Mouse (Mus musculus) layer of hippocampus, adult 2 months (tissue): Measurements from ENCODE around the gene Acbd6. TPM values are rescaled to one million over a fixed set of nuclear protein-coding genes. Genes with fewer than 3 reads are reported as not detected.

Experiments
- DNase-seq, 2 experiments: peaks; one replicate each; pipeline ENCODE4 v3.0.0; 2022; ENCODE audit warnings: low spot score in 2 of 2
- H3K27ac ChIP-seq: fragments of 200-600 bp; 2 replicates; pipeline ENCODE4 v1.8.1; 2022
- H3K4me3 ChIP-seq: fragments of 200-600 bp; 2 replicates; pipeline ENCODE4 v1.8.1; 2022; ENCODE audit warnings: mild to moderate bottlenecking
- CTCF ChIP-seq: fragments of 200-600 bp; conservative IDR thresholded peaks from 2 replicates; pipeline ENCODE4 v1.8.1; 2022; ENCODE audit warnings: antibody characterized with exemption, mild to moderate bottlenecking, moderate library complexity
- total RNA-seq, 2 experiments: library from RNA; stranded (reverse); gene quantifications; 2 replicates each; pipeline ENCODE4 v1.2.3; 2021

Gene Acbd6
- total RNA-seq, 2 experiments from 2014 or later = 88.1 to 90.1 TPM

GRCm38 (mm10) chr1:155636648-155637047 lies 78.7 kb downstream of the Acbd6 start:
- no peak for TF ChIP-seq CTCF
- Histone ChIP-seq H3K27ac (no peak overlapping the region), H3K4me3 (no peak overlapping the region)
- DNase-seq = no peak

DNA sequence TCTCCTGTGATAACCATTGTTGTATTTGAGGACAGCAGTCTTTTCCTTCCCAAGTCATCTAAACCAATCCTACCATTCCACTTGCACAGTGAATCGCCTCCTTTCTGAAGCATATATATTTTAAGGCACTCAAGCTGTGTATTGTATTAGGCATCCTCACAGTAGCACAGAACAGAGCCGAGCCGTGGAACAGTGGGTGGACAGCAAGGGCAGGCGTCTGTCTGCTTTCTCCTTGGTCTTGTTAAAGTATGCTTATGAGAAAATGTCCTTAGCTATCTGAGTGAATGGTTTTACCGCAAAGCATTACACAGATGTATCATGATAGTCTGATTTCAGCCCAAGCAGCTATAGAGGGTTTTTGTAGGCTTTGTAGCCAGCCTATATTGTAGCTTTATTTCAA lies 87.9 kb downstream of the Acbd6 start:
- peak overlapping the region; percentile 9; the same call in 1 of the 2 replicates for H3K27ac ChIP-seq
- no peak for TF ChIP-seq CTCF
- DNase-seq = no peak
- no peak overlapping the region for H3K4me3 ChIP-seq

- DNase-seq = no peak
- TF ChIP-seq CTCF = no peak
These were observed 88.7 kb downstream of the Acbd6 start for GRCm38 (mm10) chr1:155646345-155647307.

DNA sequence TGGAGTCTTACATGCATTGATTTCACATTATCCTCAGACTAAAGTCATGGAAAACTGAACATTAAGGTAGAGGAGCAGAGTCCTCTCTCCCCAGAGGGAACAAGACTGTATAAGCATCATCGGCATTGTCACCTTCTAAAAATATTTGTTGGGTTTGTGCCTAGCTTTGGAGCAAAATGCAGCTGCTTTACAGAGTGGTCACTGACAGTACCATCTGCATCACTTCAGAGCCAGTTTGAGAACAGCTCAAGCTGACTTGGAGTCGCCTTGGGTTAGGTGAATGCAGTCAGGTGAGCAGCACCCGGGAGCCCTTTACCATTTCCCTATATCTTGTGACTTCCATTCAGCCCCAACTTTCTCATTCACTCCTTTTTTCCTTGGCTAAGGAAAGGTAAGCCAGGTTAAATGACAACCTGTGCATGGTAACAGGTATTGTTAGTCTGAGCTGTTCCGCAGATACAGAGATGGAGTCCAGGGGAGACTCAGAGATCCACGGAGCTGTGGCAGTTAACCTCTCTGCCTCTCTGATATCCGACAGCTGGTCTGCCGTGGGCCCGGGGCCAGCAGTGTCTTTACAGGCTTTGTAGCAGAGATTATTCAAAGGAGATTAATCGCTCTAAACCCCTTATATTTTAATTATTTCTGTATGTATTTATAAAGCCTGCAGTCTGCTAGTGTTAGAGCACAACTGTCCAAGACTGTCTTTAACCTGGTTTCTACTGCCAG lies 92.4 kb downstream of the Acbd6 start:
- Histone ChIP-seq H3K27ac (peak overlapping the region; percentile 28; the same call in 1 of the 2 replicates), H3K4me3 (no peak overlapping the region)
- no peak for DNase-seq
- no peak for TF ChIP-seq CTCF

More at GRCm38 (mm10) chr1:155646345-155647307, 88.7 kb downstream of the Acbd6 start:
- H3K27ac ChIP-seq = no peak overlapping the region; the same call in 1 of the 2 replicates
- no peak overlapping the region for H3K4me3 ChIP-seq

GRCm38 (mm10) chr1:155654961-155655360 lies 97.0 kb downstream of the Acbd6 start:
- TF ChIP-seq CTCF = no peak
- Histone ChIP-seq H3K27ac (no peak overlapping the region), H3K4me3 (no peak overlapping the region)
- DNase-seq = no peak

DNA sequence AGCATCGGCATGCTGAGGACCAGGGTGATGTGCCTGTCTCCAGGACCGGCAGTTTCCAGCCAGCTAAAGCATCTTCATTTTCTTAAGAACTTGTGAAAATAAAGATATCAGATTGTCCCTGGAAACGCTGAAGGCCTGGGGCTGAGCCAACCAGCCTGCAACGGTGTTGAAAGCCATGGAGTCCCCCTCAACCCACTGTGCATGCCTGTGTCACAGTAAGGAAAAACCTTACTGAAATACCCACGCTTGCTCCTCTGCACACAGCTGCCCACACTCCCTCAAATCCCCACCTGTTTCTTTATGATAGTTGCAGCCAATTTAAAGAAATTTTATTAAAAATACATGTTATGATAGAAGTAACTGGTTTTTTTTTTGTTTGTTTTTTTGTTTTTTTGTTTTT lies 98.4 kb downstream of the Acbd6 start:
- no peak for TF ChIP-seq CTCF
- DNase-seq = no peak
- Histone ChIP-seq H3K27ac (0 out of 2 replicates have a peak overlapping the region, but pooled peaks have one; percentile 2), H3K4me3 (no peak overlapping the region)

DNA sequence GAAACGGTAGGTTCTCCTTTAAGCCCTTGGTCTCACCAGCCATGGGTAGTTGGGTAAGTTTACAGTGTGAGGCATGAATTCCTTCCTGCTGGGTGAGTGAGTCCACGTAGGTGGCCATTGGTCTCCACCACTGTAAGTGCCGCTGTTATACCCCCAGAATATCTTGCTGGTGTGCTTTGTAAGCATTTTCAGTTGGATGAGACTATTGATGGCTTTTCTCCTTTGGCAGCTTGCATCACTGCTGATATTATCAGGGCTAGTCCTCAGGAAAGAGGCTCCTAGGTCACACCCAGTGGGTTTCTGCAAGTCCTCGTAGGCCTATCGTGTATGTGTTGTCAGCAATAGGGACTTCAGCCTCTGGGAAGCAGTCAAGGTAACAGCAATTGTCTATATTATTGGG lies 106.1 kb downstream of the Acbd6 start:
- no peak for DNase-seq
- no peak overlapping the region for H3K27ac ChIP-seq
- no peak for TF ChIP-seq CTCF
- H3K4me3 ChIP-seq = no peak overlapping the region

GRCm38 (mm10) chr1:155675570-155675969 lies 117.7 kb downstream of the Acbd6 start:
- H3K27ac ChIP-seq = no peak overlapping the region
- TF ChIP-seq CTCF = no peak
- no peak overlapping the region for H3K4me3 ChIP-seq
- DNase-seq = no peak

DNA sequence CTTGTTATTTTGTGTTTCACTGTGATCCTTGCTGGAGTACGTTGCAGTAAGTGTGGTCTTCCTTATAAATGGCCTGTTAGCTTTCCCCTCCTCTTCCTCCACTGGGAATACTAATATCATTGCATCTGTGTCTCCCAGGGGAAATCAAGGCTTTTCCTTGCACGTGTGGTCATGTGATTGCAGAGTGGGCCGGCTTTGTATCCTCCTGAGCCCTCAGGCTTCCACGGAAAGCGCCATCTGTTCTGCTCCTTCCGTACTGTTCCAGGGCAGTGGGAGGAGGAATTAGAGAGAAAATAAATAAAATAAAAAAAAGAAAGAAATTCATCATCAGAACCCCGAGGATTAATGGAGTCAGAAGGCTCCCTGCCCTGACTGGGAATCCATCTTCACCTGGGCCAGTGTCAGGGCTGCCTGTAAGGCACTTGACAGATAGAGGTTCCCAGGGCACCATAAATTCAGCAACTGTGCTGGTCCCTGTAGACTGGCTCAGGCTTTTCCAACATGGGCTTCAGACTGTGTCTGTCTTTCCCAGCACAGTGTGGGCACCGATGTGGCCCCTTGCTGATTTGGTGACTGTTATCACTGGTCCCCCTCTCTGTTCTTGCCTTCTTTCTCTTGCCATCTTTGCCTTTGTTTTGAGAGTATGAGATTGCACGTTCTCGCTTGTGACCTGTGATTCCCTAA lies 123.3 kb downstream of the Acbd6 start:
- peak in 1 of 2 experiments; percentile 35 for DNase-seq
- peak overlapping the region; percentile 25; the same call in 1 of the 2 replicates for H3K27ac ChIP-seq
- no peak for TF ChIP-seq CTCF
- H3K4me3 ChIP-seq = no peak overlapping the region

- no peak for DNase-seq
- H3K4me3 ChIP-seq = no peak overlapping the region
- TF ChIP-seq CTCF = no peak
- H3K27ac ChIP-seq = no peak overlapping the region
These were observed 128.9 kb downstream of the Acbd6 start for GRCm38 (mm10) chr1:155686816-155687215.

DNA sequence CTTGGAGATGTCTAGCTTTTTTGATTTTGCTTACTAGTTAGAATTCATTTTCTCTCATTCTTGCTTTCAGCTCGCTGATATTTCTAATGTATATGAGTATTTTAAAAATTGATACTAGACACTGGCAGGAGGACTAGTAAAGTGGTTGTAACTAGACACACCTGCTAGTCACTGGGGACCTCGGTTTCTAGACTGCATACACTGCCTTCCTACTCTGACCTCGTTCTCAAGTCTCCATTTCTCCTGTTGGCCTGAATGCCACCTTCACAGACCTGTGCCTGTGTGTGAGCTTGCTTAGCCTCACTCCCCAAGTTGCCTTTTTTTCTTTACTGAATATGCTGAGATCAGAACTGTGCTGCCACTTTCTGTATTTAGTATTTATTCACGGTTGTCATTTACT lies 131.2 kb downstream of the Acbd6 start:
- H3K27ac ChIP-seq = no peak overlapping the region
- TF ChIP-seq CTCF = no peak
- H3K4me3 ChIP-seq = no peak overlapping the region
- no peak for DNase-seq

DNA sequence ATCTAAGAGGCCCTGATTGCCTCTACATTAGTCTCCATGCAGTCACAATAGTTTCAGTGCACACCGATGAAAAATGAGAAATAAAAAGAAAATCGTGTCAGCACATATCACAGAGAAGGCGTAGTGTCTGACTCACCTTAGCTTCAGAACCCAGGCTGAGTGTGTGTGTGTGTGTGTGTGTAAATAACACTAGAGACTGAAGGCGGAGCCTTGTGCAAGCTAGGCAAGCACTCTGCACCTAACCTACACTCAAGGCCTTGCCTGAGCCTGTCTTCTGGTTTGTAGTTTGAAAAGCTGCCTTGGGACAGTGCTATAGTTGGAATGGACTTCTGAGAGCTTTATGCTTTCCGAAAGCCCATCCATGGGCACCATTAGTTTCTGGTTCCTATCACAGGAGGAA lies 131.6 kb downstream of the Acbd6 start:
- TF ChIP-seq CTCF = no peak

GRCm38 (mm10) chr1:155692230-155692629 lies 134.3 kb downstream of the Acbd6 start:
- Histone ChIP-seq H3K4me3 (no peak overlapping the region), H3K27ac (no peak overlapping the region)
- no peak for TF ChIP-seq CTCF
- no peak for DNase-seq

More for the DNA sequence above, 131.6 kb downstream of the Acbd6 start:
- H3K4me3 ChIP-seq = no peak overlapping the region
- no peak overlapping the region for H3K27ac ChIP-seq
- no peak for DNase-seq
